Mouse (Mus musculus) right cerebral cortex, postnatal 4 days (tissue): ENCODE data around the gene Birc5.
"Not testable (repeated sequence)": the region's sequence is repeated elsewhere in the genome, so short reads cannot be mapped to it uniquely, and the experiment has no call there.

ENCODE experiments used
- DNase-seq: peaks from one replicate; pipeline ENCODE4 v3.0.0-alpha.2; 2022

Birc5 gene

DNA sequence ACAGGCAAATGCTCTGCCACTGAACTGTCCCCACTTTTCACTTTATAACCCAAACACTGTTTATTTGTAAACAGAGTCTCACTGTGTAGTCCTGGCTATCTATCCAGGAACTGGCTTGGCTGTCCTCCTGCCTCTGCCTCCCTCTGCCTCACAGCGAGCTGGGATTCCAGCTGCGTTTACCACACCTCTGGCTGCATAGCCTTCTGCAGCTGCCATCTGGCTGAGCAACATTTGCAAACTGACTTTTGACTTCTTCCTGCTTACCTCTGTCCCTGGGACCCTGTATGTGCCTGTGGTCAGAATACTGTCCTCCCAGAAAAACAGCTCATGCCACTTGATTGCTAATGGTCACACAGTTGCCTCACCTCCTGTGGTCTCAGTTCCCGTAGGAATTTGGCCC lies 21.7 kb upstream of the Birc5 start:
- no peak for DNase-seq

DNA sequence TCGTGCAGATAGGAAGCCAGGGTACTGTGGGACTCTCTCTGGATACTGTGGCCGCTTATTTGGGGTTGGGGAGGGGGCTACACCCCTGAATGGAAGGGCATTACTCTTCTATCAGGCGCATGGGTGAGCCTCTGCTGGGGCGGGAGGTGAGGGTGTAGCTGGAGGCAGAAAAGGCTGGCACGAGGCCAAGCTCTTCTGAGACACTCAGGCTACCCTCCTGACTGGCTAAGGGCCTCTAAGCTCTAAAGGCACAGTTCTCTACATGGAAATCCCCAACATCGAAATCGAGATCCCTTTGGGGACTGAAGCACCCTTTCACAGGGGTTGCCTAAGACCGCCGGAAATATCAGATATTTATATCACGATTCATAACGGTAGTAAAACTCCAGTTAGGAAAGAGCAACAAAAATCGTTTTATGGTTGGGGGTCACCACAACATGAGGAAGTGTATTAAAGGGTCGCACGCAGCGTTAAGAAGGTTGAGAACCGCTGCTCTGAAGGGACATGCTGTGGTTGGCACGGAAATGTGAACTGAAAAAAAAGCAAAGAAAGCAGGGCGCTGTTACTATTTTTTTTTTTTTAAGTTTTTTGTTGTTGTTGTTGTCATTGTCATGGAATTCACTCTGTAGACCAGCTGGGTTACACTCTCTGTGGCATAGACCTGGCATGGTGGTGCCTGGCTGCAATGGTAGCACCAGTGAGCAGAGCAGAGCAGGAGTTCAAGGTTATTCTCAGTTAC lies 20.7 kb upstream of the Birc5 start:
- no peak for DNase-seq

- DNase-seq, result no peak
Observed at GRCm38 (mm10) chr11:117828888-117829604, 20.0 kb upstream of the Birc5 start.

DNA sequence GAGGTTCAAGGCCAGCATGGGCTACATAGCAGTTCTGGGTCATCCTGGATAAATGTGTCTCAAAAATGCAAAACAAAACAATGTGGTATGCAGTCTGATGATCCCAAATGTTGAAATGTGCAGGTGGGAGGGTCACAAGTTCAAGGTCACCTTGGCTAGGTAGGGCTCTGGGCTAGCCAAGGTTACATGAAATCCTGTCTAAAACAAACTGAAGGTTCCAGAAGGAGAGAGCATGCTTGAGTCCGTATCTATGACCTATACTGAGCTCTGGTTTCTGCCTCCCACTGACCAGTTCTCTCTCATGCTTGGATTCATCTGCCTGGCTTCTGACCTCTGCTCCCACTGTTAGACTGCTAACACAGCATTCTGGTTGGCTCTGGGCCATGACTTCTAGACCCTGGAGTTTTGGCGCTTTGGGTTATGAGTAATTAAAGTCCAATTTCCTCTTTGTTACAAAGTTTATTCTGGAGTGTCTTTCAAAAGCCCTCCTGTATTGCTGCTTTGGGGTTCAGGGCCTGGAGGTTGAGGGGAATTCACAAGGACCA lies 19.3 kb upstream of the Birc5 start:
- no peak for DNase-seq

GRCm38 (mm10) chr11:117830401-117830800 lies 18.6 kb upstream of the Birc5 start:
- DNase-seq, result no peak

GRCm38 (mm10) chr11:117832086-117832969 lies 16.7 kb upstream of the Birc5 start:
- peak; percentile 84 for DNase-seq

- DNase-seq, result not testable (repeated sequence)
Observed at GRCm38 (mm10) chr11:117833509-117833908, 15.5 kb upstream of the Birc5 start.

- DNase-seq, result no peak
Observed at GRCm38 (mm10) chr11:117834086-117834485, 15.0 kb upstream of the Birc5 start.

DNA sequence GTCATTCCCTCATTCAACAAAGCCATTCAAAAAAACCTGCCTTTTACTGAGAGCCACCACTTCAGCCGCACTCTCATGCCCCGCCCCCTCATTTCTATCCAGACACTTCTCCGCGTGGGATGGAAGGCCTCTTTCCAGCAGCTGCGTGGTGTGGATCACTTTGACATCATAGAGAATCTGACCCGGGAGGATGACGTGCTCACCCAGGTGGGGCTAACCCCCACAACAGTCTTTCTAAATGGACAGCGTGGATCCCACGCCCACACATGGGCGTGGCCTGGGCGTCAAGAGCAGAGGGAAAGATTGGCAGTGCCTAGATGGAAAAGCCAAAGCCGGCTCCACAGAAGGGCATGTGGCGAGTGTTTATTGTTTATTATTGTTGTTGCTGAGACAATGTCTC lies 12.7 kb upstream of the Birc5 start:
- no peak for DNase-seq

DNA sequence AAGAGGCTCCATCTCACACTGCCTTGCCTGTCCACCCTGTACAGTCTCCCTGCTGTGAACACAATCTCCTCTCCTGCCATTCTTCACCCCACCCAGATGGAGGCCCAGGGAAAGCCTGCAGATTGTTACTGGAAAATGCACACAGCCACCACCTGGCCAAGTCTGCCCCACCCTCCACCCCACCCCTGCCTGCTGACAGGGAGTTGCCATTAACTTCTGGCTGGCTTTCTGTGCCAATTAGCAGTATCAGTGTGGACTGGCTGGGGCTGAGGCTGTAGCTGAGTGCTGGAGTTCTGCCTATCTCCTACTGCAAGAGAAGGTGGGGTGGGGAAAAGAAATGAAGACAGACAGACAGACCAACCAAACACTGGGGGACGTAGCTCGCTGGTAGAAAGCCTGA lies 10.5 kb upstream of the Birc5 start:
- no peak for DNase-seq

DNA sequence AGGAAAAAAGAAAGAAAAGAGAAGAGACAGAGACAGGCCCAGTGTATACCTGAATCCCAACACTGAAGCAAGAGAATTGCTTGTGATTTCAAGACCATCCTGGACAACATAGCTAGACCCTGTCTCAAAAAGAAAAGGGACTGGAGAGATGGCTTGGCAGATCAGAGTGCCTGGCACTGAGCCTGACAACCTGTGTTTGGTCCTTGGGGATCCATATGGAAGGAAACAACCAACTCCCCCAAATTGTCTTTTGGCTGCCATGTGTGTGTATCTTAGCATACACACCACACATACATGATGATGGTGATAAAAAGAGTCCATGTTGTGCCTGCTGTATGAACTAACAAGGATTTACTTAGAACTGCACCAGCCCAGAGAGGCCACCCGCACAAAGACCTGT lies 10.0 kb upstream of the Birc5 start:
- no peak for DNase-seq

DNA sequence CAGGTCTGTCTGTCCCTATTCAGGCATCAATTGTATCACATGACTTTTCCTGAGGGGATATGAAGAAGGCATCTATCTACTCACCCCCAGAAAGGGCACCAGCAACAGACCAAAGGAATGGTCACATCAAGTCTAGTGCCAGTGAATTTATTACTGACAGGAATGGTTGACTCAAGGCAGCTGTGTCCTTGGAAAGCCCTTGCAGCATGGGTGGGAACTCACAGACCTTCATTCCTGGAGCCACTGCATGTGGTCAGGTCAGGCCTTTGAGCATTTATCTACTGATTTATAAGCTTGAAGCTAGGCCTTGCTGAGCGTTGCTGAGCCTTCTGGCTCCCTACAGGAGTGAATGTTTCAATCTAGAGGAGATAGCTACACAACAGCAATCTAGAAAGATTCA lies 8.1 kb upstream of the Birc5 start:
- no peak for DNase-seq

GRCm38 (mm10) chr11:117843434-117843833 lies 5.6 kb upstream of the Birc5 start:
- DNase-seq, result no peak

DNA sequence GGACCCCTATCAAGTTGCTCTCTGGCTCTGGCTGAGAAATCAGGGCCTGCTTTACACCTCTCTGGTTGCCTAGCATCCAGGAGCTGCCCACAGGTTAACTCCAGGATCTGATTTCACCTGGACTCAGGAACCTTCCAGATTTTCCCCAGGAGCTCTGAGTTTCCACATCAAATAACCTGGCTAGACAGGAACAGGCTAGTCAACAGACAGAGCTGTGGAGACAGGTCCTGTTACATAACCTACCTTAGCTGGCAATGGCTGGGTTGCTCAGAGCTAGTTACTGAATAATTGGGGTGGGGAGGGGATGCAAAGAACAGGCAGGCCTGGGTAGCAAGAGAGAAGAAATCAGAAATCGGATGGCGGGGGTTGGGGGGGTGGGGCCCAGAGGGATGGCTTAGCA lies 4.1 kb upstream of the Birc5 start:
- no peak for DNase-seq

DNA sequence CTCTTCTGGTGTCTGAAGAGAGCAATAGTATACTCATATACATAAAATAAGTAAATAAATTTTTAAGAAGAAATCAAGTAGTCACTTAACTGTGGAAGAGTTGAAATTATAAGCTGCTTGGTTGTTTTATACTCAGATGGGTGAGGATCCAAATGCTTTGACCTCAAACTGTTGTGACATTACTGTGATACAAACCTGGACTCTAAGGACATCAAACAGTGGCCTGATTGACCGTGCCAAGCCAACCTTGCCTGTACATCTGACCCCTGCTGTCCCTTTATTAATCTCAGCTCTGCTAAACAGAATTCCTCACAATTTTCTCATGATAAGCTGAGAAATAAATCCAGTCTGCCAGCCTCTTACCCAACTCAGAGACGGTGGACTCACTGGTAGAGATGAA lies 3.4 kb upstream of the Birc5 start:
- no peak for DNase-seq

GRCm38 (mm10) chr11:117846640-117847039 lies 2.4 kb upstream of the Birc5 start:
- DNase-seq, result no peak

GRCm38 (mm10) chr11:117847593-117848215 lies 1.3 kb upstream of the Birc5 start:
- DNase-seq, result no peak

- DNase-seq, result no peak
Observed at GRCm38 (mm10) chr11:117848271-117848984, 623 bp upstream of the Birc5 start.

GRCm38 (mm10) chr11:117852875-117853274 lies 3.8 kb downstream of the Birc5 start:
- no peak for DNase-seq

GRCm38 (mm10) chr11:117854241-117854640 lies 5.2 kb downstream of the Birc5 start:
- DNase-seq, result no peak

- DNase-seq, result no peak
Observed at GRCm38 (mm10) chr11:117855360-117855759, 6.3 kb downstream of the Birc5 start.

DNA sequence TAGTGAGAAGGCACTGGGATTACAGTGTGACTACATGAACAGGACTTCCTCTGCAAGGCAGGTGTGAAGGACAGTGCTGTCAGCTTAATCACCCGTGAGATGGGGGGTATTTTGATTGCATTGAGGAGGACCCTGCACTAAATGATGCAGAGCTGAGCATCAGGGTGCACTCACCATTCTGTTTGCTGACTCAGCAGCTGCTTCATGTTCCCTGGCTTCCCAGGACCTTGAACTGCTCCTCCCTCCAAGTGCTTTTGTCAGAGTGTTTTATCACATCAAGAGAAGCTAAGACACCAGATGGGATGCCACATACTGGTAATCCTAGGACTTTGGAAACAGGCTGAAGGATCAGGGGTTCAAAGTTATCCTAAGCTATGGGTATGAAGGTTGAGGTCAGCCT lies 6.9 kb downstream of the Birc5 start:
- DNase-seq, result no peak
